Comparison of ENCODE assay signal across 21 mouse cellular contexts in genomic region chr1:131661749-131662148, GRCm38 (mm10). TPM values are rescaled to one million over a fixed set of nuclear protein-coding genes. Genes with fewer than 3 reads are reported as not detected.
DNase-seq lines count a peak whose midpoint lies in the region; ATAC-seq and TF ChIP-seq lines count a peak whose summit lies in the region.
"Had no signal": no experiment of that assay in that cellular context is flagged by ENCODE, and none has a peak within 500 bp of the region (broad histone marks: within the 10 kb centered on the region; RNA-seq: fewer than 3 reads in every experiment).

No protein-coding gene starts in this region.

- no peaks in the 10 kb centered on the region for H3K9me3 ChIP-seq in heart, embryonic 14.5 days (ENCODE audit: control insufficient read depth, low read length)
- no peaks in the 10 kb centered on the region for H3K9me3 ChIP-seq in liver, embryonic 16.5 days (replicated peaks; ENCODE audit: control insufficient read depth, low read length)
- no peaks in the 10 kb centered on the region for H3K9me3 ChIP-seq in stomach, embryonic 16.5 days (replicated peaks; ENCODE audit: control insufficient read depth, low read length)
- H3K9me3 ChIP-seq in midbrain, embryonic 14.5 days (ENCODE audit: control insufficient read depth, low read length) = no peaks in the 10 kb centered on the region
- H3K9me3 ChIP-seq: G1E; hindbrain, embryonic 12.5 days; limb, embryonic 10.5 days had no signal

- TF ChIP-seq CTCF in heart, adult 2 months (IDR thresholded peaks at IDR 0.05) = no peak

- intact Hi-C loops in heart, adult 2 months (cut with DNase I) = loop anchor here (10.0 kb wide), 1 partner anchor 387 kb away; the partner anchor contains the start of gene Ikbke

- no peaks in the 10 kb centered on the region for H3K27me3 ChIP-seq in heart, embryonic 14.5 days (ENCODE audit: control insufficient read depth, insufficient read depth, low read length)
- H3K27me3 ChIP-seq in heart, adult 2 months (ENCODE audit: control insufficient read depth, insufficient read depth, low read length) = no peaks in the 10 kb centered on the region
- no peaks in the 10 kb centered on the region for H3K27me3 ChIP-seq in liver, embryonic 16.5 days (ENCODE audit: control insufficient read depth, insufficient read depth, low read depth, low read length)
- H3K27me3 ChIP-seq in stomach, embryonic 16.5 days (ENCODE audit: control insufficient read depth, insufficient read depth, low read length) = no peaks in the 10 kb centered on the region; the same call in 1 of the 2 replicates
- no peaks in the 10 kb centered on the region for H3K27me3 ChIP-seq in midbrain, embryonic 14.5 days (ENCODE audit: control insufficient read depth, insufficient read depth, low read length)
- H3K27me3 ChIP-seq: hindbrain, embryonic 12.5 days had no signal

- 0 out of 2 replicates have a peak, but pooled peaks have one; percentile 10 for ATAC-seq in heart, embryonic 14.5 days (ENCODE audit: insufficient number of reproducible peaks, insufficient read depth, low FRiP score, low read depth)
- ATAC-seq in liver, embryonic 16.5 days (ENCODE audit: low read depth) = peak; percentile 88
- ATAC-seq in stomach, embryonic 16.5 days (ENCODE audit: insufficient read depth, low FRiP score) = peak; percentile 89
- no peak for ATAC-seq in midbrain, embryonic 14.5 days (ENCODE audit: low FRiP score, low TSS enrichment)

- H3K9ac ChIP-seq in heart, embryonic 14.5 days (ENCODE audit: low read length) = no peak overlapping the region
- H3K9ac ChIP-seq in heart, adult 2 months (ENCODE audit: low read depth, low read length) = no peak overlapping the region
- peak overlapping the region; percentile 24 for H3K9ac ChIP-seq in liver, embryonic 16.5 days (ENCODE audit: low read depth, low read length)
- H3K9ac ChIP-seq in stomach, embryonic 16.5 days (ENCODE audit: low read length) = peak overlapping the region; percentile 54
- H3K9ac ChIP-seq in midbrain, embryonic 14.5 days (replicated peaks; ENCODE audit: low read length) = no peak overlapping the region
- H3K9ac ChIP-seq: hindbrain, embryonic 12.5 days had no signal

- no peak overlapping the region for H3K27ac ChIP-seq in heart, embryonic 14.5 days (replicated peaks in 1 of 2; ENCODE audit: control insufficient read depth in 1 of 2, insufficient read depth in 1 of 2, low read depth in 2 of 2, low read length in 2 of 2)
- no peak overlapping the region for H3K27ac ChIP-seq in heart, adult 2 months
- H3K27ac ChIP-seq in liver, embryonic 16.5 days (ENCODE audit: low read length) = no peak overlapping the region
- H3K27ac ChIP-seq in stomach, embryonic 16.5 days (ENCODE audit: low read length) = no peak overlapping the region
- H3K27ac ChIP-seq in midbrain, embryonic 14.5 days (replicated peaks; ENCODE audit: low read depth, low read length) = no peak overlapping the region
- H3K27ac ChIP-seq: gastrocnemius, adult 2 months; hindbrain, embryonic 12.5 days; left cerebral cortex, adult 2 months; limb, embryonic 10.5 days had no signal

- no peak overlapping the region for H3K4me3 ChIP-seq in heart, embryonic 14.5 days (ENCODE audit: control insufficient read depth in 1 of 2, insufficient read depth in 1 of 2, low read depth in 1 of 2, low read length in 2 of 2)
- H3K4me3 ChIP-seq in heart, adult 2 months = no peak overlapping the region
- peak overlapping the region; percentile 11 for H3K4me3 ChIP-seq in liver, embryonic 16.5 days (ENCODE audit: low read depth, low read length)
- H3K4me3 ChIP-seq in stomach, embryonic 16.5 days (replicated peaks; ENCODE audit: low read length) = peak overlapping the region; percentile 28
- no peak overlapping the region for H3K4me3 ChIP-seq in midbrain, embryonic 14.5 days (replicated peaks; ENCODE audit: low read depth, low read length)
- H3K4me3 ChIP-seq: gastrocnemius, adult 2 months; hindbrain, embryonic 12.5 days; left cerebral cortex, adult 2 months; limb, embryonic 10.5 days had no signal

- 68% methylated on average over 3 of the region's 3 CpGs for WGBS in heart, embryonic 14.5 days
- WGBS in heart, adult 2 months = 65% methylated on average over 3 of the region's 3 CpGs
- 48% methylated on average over 3 of the region's 3 CpGs for WGBS in liver, embryonic 16.5 days (ENCODE audit: insufficient replicate concordance)
- WGBS in stomach, embryonic 16.5 days = 54% methylated on average over 3 of the region's 3 CpGs
- WGBS in midbrain, embryonic 14.5 days = 79% methylated on average over 3 of the region's 3 CpGs

- H3K4me1 ChIP-seq in heart, embryonic 14.5 days (ENCODE audit: control insufficient read depth in 2 of 2, insufficient read depth in 2 of 2, low read length in 2 of 2) = 0 out of 4 replicates have a peak, but pooled peaks cover 0 to 3% of the 10 kb centered on the region in 2 experiments
- no peaks in the 10 kb centered on the region; the same call in 1 of the 2 replicates for H3K4me1 ChIP-seq in heart, adult 2 months (ENCODE audit: control insufficient read depth, insufficient read depth, low read length)
- H3K4me1 ChIP-seq in liver, embryonic 16.5 days (ENCODE audit: control insufficient read depth, low read depth, low read length) = peaks cover 28% of the 10 kb centered on the region
- no peaks in the 10 kb centered on the region; the same call in 1 of the 2 replicates for H3K4me1 ChIP-seq in stomach, embryonic 16.5 days (ENCODE audit: control insufficient read depth, insufficient read depth, low read length)
- peaks cover 7% of the 10 kb centered on the region for H3K4me1 ChIP-seq in midbrain, embryonic 14.5 days (ENCODE audit: control insufficient read depth, insufficient read depth, low read length)

- no peak overlapping the region for H3K4me2 ChIP-seq in heart, embryonic 14.5 days (ENCODE audit: low read length)
- peak overlapping the region; percentile 36; the same call in 1 of the 2 replicates for H3K4me2 ChIP-seq in liver, embryonic 16.5 days (ENCODE audit: low read depth, low read length)
- H3K4me2 ChIP-seq in stomach, embryonic 16.5 days (ENCODE audit: low read depth, low read length) = peak overlapping the region; percentile 30
- no peak overlapping the region for H3K4me2 ChIP-seq in midbrain, embryonic 14.5 days (ENCODE audit: low read length)
- H3K4me2 ChIP-seq: hindbrain, embryonic 12.5 days had no signal

- no peaks in the 10 kb centered on the region for H3K79me2 ChIP-seq in heart, adult 2 months (replicated peaks; ENCODE audit: control insufficient read depth, insufficient read depth, low read length)

- TF ChIP-seq EP300 in heart, adult 2 months (IDR thresholded peaks at IDR 0.05; ENCODE audit: insufficient read depth, low read depth, low read length) = no peak

- no peak for DNase-seq in heart, adult 2 months
- peak; percentile 29 to 38 for DNase-seq in urinary bladder, adult 18-20 months (ENCODE audit: low spot score in 2 of 2)
- no peak for DNase-seq in urinary bladder, postnatal 10 days (ENCODE audit: low spot score)
- no peak for DNase-seq in midbrain, embryonic 14.5 days
- no peak for DNase-seq in gastrocnemius, postnatal 10 days
- DNase-seq: adrenal gland, postnatal 25 days; cerebellum, adult 18-20 months; cerebellum, postnatal 25 days; embryo, embryonic 11 days; gastrocnemius, adult 2 months; kidney, adult 8-10 months; kidney, postnatal 14 days; lung, adult 18-20 months; thymus, postnatal 14 days had no signal

- TF ChIP-seq POLR2A in heart, adult 2 months (IDR thresholded peaks at IDR 0.05; ENCODE audit: insufficient read depth, low read depth, low read length) = no peak

- H3K36me3 ChIP-seq in heart, embryonic 14.5 days (ENCODE audit: control insufficient read depth, insufficient read depth, low read length) = no peaks in the 10 kb centered on the region
- no peaks in the 10 kb centered on the region for H3K36me3 ChIP-seq in heart, adult 2 months (ENCODE audit: control insufficient read depth, insufficient read depth, low read length)
- no peaks in the 10 kb centered on the region for H3K36me3 ChIP-seq in liver, embryonic 16.5 days (ENCODE audit: control insufficient read depth, insufficient read depth)
- no peaks in the 10 kb centered on the region for H3K36me3 ChIP-seq in stomach, embryonic 16.5 days (ENCODE audit: control insufficient read depth, insufficient read depth, low read length)
- H3K36me3 ChIP-seq in midbrain, embryonic 14.5 days (ENCODE audit: control insufficient read depth, insufficient read depth, low read length) = no peaks in the 10 kb centered on the region
- H3K36me3 ChIP-seq: hindbrain, embryonic 12.5 days; limb, embryonic 10.5 days had no signal

RNA-seq across cellular contexts. Expression of gene Ctse, which starts 23.6 kb away (rescaled TPM):
- 0.15 TPM in 1 of 2 replicates, not detected in the other for polyA plus RNA-seq in heart, embryonic 14.5 days (2014; fragmentation: Nextera tagmentation; extraction: Ambion mirVana)
- under 1 TPM; 0.63 to 0.86 TPM for total RNA-seq in heart, adult 2 months (2021)
- polyA plus RNA-seq in heart, adult 2 months (2012; rRNA removed) = 0.39 and 0.70 TPM in 2 replicates
- polyA plus RNA-seq in liver, embryonic 16.5 days (2015; fragmentation: Nextera tagmentation; extraction: Ambion mirVana) = 29.5 and 33.8 TPM in 2 replicates
- polyA plus RNA-seq in stomach, embryonic 16.5 days (2015; fragmentation: Nextera tagmentation; extraction: Ambion mirVana) = 134 and 192 TPM in 2 replicates
- not detected in 2 replicates for polyA plus RNA-seq in midbrain, embryonic 14.5 days (2014; fragmentation: Nextera tagmentation; extraction: Ambion mirVana)
- total RNA-seq in gastrocnemius, postnatal 10 days (2021) = 1 to 10 TPM in 1 of 2 experiments, under 1 TPM in 1; 0.56 to 4.4 TPM
- polyA plus RNA-seq: limb, embryonic 10.5 days had no signal

RNA-seq across cellular contexts. Expression of gene Rab7b, which starts 26.7 kb away (rescaled TPM):
- 2.0 and 2.3 TPM in 2 replicates for polyA plus RNA-seq in heart, embryonic 14.5 days (2014; fragmentation: Nextera tagmentation; extraction: Ambion mirVana)
- total RNA-seq in heart, adult 2 months (2021) = 1 to 10 TPM; 3.0 to 3.5 TPM
- polyA plus RNA-seq in heart, adult 2 months (2012; rRNA removed) = 3.7 and 3.9 TPM in 2 replicates
- 0.96 and 1.3 TPM in 2 replicates for polyA plus RNA-seq in liver, embryonic 16.5 days (2015; fragmentation: Nextera tagmentation; extraction: Ambion mirVana)
- 12.5 and 16.8 TPM in 2 replicates for polyA plus RNA-seq in stomach, embryonic 16.5 days (2015; fragmentation: Nextera tagmentation; extraction: Ambion mirVana)
- polyA plus RNA-seq in midbrain, embryonic 14.5 days (2014; fragmentation: Nextera tagmentation; extraction: Ambion mirVana) = 0.12 and 1.6 TPM in 2 replicates
- total RNA-seq in gastrocnemius, postnatal 10 days (2021) = 1 to 10 TPM; 6.3 to 9.2 TPM
- polyA plus RNA-seq: G1E had no signal

Comparison
In these comparisons a context has a peak if more than half of its experiments do, and no peak if none do; other contexts are left out.
1. DNase-seq: peak in urinary bladder, adult 18-20 months (2 of 2); none in heart, adult 2 months (0 of 2), urinary bladder, postnatal 10 days (single experiment), midbrain, embryonic 14.5 days (single experiment) and gastrocnemius, postnatal 10 days (single experiment).
2. H3K4me2 ChIP-seq: peak in liver, embryonic 16.5 days (single experiment) and stomach, embryonic 16.5 days (single experiment); none in heart, embryonic 14.5 days (single experiment) and midbrain, embryonic 14.5 days (single experiment).
3. H3K4me3 ChIP-seq: peak in liver, embryonic 16.5 days (single experiment) and stomach, embryonic 16.5 days (single experiment); none in heart, embryonic 14.5 days (0 of 2), heart, adult 2 months (single experiment) and midbrain, embryonic 14.5 days (single experiment).
4. H3K9ac ChIP-seq: peak in liver, embryonic 16.5 days (single experiment) and stomach, embryonic 16.5 days (single experiment); none in heart, embryonic 14.5 days (single experiment), heart, adult 2 months (single experiment) and midbrain, embryonic 14.5 days (single experiment).
5. RNA of gene Ctse, which starts 23.6 kb away (polyA plus RNA-seq): 134 to 192 TPM in stomach, embryonic 16.5 days and 29.5 to 33.8 TPM in liver, embryonic 16.5 days; 0.39 to 0.70 TPM in heart, adult 2 months, 0.15 TPM in heart, embryonic 14.5 days and not detected in midbrain, embryonic 14.5 days; every median in the first group is over 10 times any median in the second.